Mouse (Mus musculus): ENCODE data around the gene Bcl11a. TPM values are rescaled to one million over a fixed set of nuclear protein-coding genes. Genes with fewer than 3 reads are reported as not detected.
A peak's percentile ranks its signal among the peaks of the same experiment; 100 is the strongest.

Bcl11a gene
- 15.0 TPM in 2 replicates for polyA plus RNA-seq (2015; fragmentation: Nextera tagmentation; extraction: Ambion mirVana)

- under 1% methylated on average over 45 of the region's 51 CpGs for WGBS
These were observed at the start of gene Bcl11a for GRCm38 (mm10) chr11:24077795-24078705. Bcl11a (plus strand) TSS chr11:24078056.

GRCm38 (mm10) chr11:24044025-24044424 lies 33.8 kb upstream of the Bcl11a start:
- no peaks in the 10 kb centered on the region for H3K27me3 ChIP-seq (ENCODE audit: control insufficient read depth, insufficient read depth, low read length)
- ATAC-seq (replicated peaks; ENCODE audit: extremely low read depth, insufficient read depth, low FRiP score): no peak
- WGBS: 31% methylated on average over 6 of the region's 6 CpGs

More at GRCm38 (mm10) chr11:24077795-24078705, at the start of gene Bcl11a:
- H3K4me3 ChIP-seq (ENCODE audit: low read length): peak within 1 kb of the TSS; percentile 83
- no peaks in the 10 kb centered on the region for H3K9me3 ChIP-seq (replicated peaks; ENCODE audit: control insufficient read depth, low read length)
- peaks cover 21% of the 10 kb centered on the region for H3K4me1 ChIP-seq (ENCODE audit: control insufficient read depth, insufficient read depth, low read length)
- no peaks in the 10 kb centered on the region for H3K36me3 ChIP-seq (ENCODE audit: control insufficient read depth, insufficient read depth)
- peaks cover 9% of the 10 kb centered on the region for H3K27me3 ChIP-seq (ENCODE audit: control insufficient read depth, insufficient read depth, low read length)
- peak within 1 kb of the TSS; percentile 92 for H3K4me2 ChIP-seq (ENCODE audit: low read depth, low read length)
- peak; percentile 78 for ATAC-seq (replicated peaks; ENCODE audit: extremely low read depth, insufficient read depth, low FRiP score)
- H3K27ac ChIP-seq (ENCODE audit: low read length): peak within 1 kb of the TSS; percentile 92
- H3K9ac ChIP-seq (ENCODE audit: low read length): peak within 1 kb of the TSS; percentile 89

GRCm38 (mm10) chr11:24049226-24050031 lies 28.4 kb upstream of the Bcl11a start:
- H3K4me3 ChIP-seq (ENCODE audit: low read length): peak overlapping the region; percentile 70
- 4% methylated on average over 28 of the region's 28 CpGs for WGBS
- ATAC-seq (replicated peaks; ENCODE audit: extremely low read depth, insufficient read depth, low FRiP score): peak; percentile 45; the same call in 1 of the 2 replicates
- H3K27me3 ChIP-seq (ENCODE audit: control insufficient read depth, insufficient read depth, low read length): no peaks in the 10 kb centered on the region
- no peak overlapping the region for H3K27ac ChIP-seq (ENCODE audit: low read length)
- H3K9me3 ChIP-seq (replicated peaks; ENCODE audit: control insufficient read depth, low read length): 0 out of 2 replicates have a peak, but pooled peaks cover 2% of the 10 kb centered on the region
- no peaks in the 10 kb centered on the region for H3K36me3 ChIP-seq (ENCODE audit: control insufficient read depth, insufficient read depth)
- peak overlapping the region; percentile 78 for H3K9ac ChIP-seq (ENCODE audit: low read length)
- peaks cover 3% of the 10 kb centered on the region; the same call in 1 of the 2 replicates for H3K4me1 ChIP-seq (ENCODE audit: control insufficient read depth, insufficient read depth, low read length)
- peak overlapping the region; percentile 78 for H3K4me2 ChIP-seq (ENCODE audit: low read depth, low read length)

More at GRCm38 (mm10) chr11:24044025-24044424, 33.8 kb upstream of the Bcl11a start:
- H3K9ac ChIP-seq (ENCODE audit: low read length): no peak overlapping the region
- no peak overlapping the region for H3K4me3 ChIP-seq (ENCODE audit: low read length)
- no peak overlapping the region for H3K4me2 ChIP-seq (ENCODE audit: low read depth, low read length)
- no peaks in the 10 kb centered on the region for H3K36me3 ChIP-seq (ENCODE audit: control insufficient read depth, insufficient read depth)
- H3K4me1 ChIP-seq (ENCODE audit: control insufficient read depth, insufficient read depth, low read length): no peaks in the 10 kb centered on the region
- no peaks in the 10 kb centered on the region for H3K9me3 ChIP-seq (replicated peaks; ENCODE audit: control insufficient read depth, low read length)
- no peak overlapping the region for H3K27ac ChIP-seq (ENCODE audit: low read length)

- no peak overlapping the region for H3K4me2 ChIP-seq (ENCODE audit: low read depth, low read length)
These were observed 27.7 kb upstream of the Bcl11a start for GRCm38 (mm10) chr11:24050032-24050757.

GRCm38 (mm10) chr11:24052882-24053281 lies 25.0 kb upstream of the Bcl11a start:
- no peak overlapping the region for H3K9ac ChIP-seq (ENCODE audit: low read length)
- H3K9me3 ChIP-seq (replicated peaks; ENCODE audit: control insufficient read depth, low read length): 0 out of 2 replicates have a peak, but pooled peaks cover 2% of the 10 kb centered on the region
- H3K36me3 ChIP-seq (ENCODE audit: control insufficient read depth, insufficient read depth): no peaks in the 10 kb centered on the region
- no peak for ATAC-seq (replicated peaks; ENCODE audit: extremely low read depth, insufficient read depth, low FRiP score)
- H3K4me1 ChIP-seq (ENCODE audit: control insufficient read depth, insufficient read depth, low read length): peaks cover 3% of the 10 kb centered on the region; the same call in 1 of the 2 replicates
- H3K4me2 ChIP-seq (ENCODE audit: low read depth, low read length): no peak overlapping the region
- no peak overlapping the region for H3K27ac ChIP-seq (ENCODE audit: low read length)
- WGBS: 67% methylated on average over 6 of the region's 6 CpGs
- H3K27me3 ChIP-seq (ENCODE audit: control insufficient read depth, insufficient read depth, low read length): no peaks in the 10 kb centered on the region
- H3K4me3 ChIP-seq (ENCODE audit: low read length): no peak overlapping the region

More at GRCm38 (mm10) chr11:24050032-24050757, 27.7 kb upstream of the Bcl11a start:
- Histone ChIP-seq H3K36me3 (ENCODE audit: control insufficient read depth, insufficient read depth) (no peaks in the 10 kb centered on the region), H3K4me1 (ENCODE audit: control insufficient read depth, insufficient read depth, low read length) (peaks cover 3% of the 10 kb centered on the region; the same call in 1 of the 2 replicates), H3K27me3 (ENCODE audit: control insufficient read depth, insufficient read depth, low read length) (no peaks in the 10 kb centered on the region), H3K27ac (ENCODE audit: low read length) (no peak overlapping the region), H3K4me3 (ENCODE audit: low read length) (no peak overlapping the region), H3K9ac (ENCODE audit: low read length) (no peak overlapping the region), H3K9me3 (replicated peaks; ENCODE audit: control insufficient read depth, low read length) (0 out of 2 replicates have a peak, but pooled peaks cover 2% of the 10 kb centered on the region)
- no peak for ATAC-seq (replicated peaks; ENCODE audit: extremely low read depth, insufficient read depth, low FRiP score)
- 82% methylated on average over 11 of the region's 11 CpGs for WGBS

- peaks cover 20% of the 10 kb centered on the region for H3K27me3 ChIP-seq (ENCODE audit: control insufficient read depth, insufficient read depth, low read length)
- H3K36me3 ChIP-seq (ENCODE audit: control insufficient read depth, insufficient read depth): no peaks in the 10 kb centered on the region
- no peaks in the 10 kb centered on the region for H3K9me3 ChIP-seq (replicated peaks; ENCODE audit: control insufficient read depth, low read length)
- H3K4me2 ChIP-seq (ENCODE audit: low read depth, low read length): no peak overlapping the region
- H3K4me3 ChIP-seq (ENCODE audit: low read length): no peak overlapping the region
- peaks cover 3% of the 10 kb centered on the region; the same call in 1 of the 2 replicates for H3K4me1 ChIP-seq (ENCODE audit: control insufficient read depth, insufficient read depth, low read length)
- no peak overlapping the region for H3K9ac ChIP-seq (ENCODE audit: low read length)
- 27% methylated on average over 1 of the region's 1 CpGs for WGBS
- no peak overlapping the region for H3K27ac ChIP-seq (ENCODE audit: low read length)
- ATAC-seq (replicated peaks; ENCODE audit: extremely low read depth, insufficient read depth, low FRiP score): no peak
These were observed 18.7 kb upstream of the Bcl11a start for GRCm38 (mm10) chr11:24059137-24059536.

GRCm38 (mm10) chr11:24060428-24060827 lies 17.4 kb upstream of the Bcl11a start:
- Histone ChIP-seq H3K27me3 (ENCODE audit: control insufficient read depth, insufficient read depth, low read length) (peaks cover 20% of the 10 kb centered on the region), H3K9me3 (replicated peaks; ENCODE audit: control insufficient read depth, low read length) (no peaks in the 10 kb centered on the region), H3K4me3 (ENCODE audit: low read length) (peak overlapping the region; percentile 47), H3K4me1 (ENCODE audit: control insufficient read depth, insufficient read depth, low read length) (peaks cover 3% of the 10 kb centered on the region; the same call in 1 of the 2 replicates), H3K27ac (ENCODE audit: low read length) (no peak overlapping the region), H3K4me2 (ENCODE audit: low read depth, low read length) (peak overlapping the region; percentile 68), H3K9ac (ENCODE audit: low read length) (no peak overlapping the region), H3K36me3 (ENCODE audit: control insufficient read depth, insufficient read depth) (no peaks in the 10 kb centered on the region)
- WGBS: 12% methylated on average over 5 of the region's 5 CpGs
- no peak for ATAC-seq (replicated peaks; ENCODE audit: extremely low read depth, insufficient read depth, low FRiP score)

GRCm38 (mm10) chr11:24061819-24062218 lies 16.0 kb upstream of the Bcl11a start:
- H3K27me3 ChIP-seq (ENCODE audit: control insufficient read depth, insufficient read depth, low read length): peaks cover 20% of the 10 kb centered on the region
- H3K9ac ChIP-seq (ENCODE audit: low read length): peak overlapping the region; percentile 18
- 4% methylated on average over 14 of the region's 14 CpGs for WGBS
- H3K4me1 ChIP-seq (ENCODE audit: control insufficient read depth, insufficient read depth, low read length): peaks cover 3% of the 10 kb centered on the region; the same call in 1 of the 2 replicates
- no peaks in the 10 kb centered on the region for H3K9me3 ChIP-seq (replicated peaks; ENCODE audit: control insufficient read depth, low read length)
- H3K4me2 ChIP-seq (ENCODE audit: low read depth, low read length): peak overlapping the region; percentile 72
- H3K36me3 ChIP-seq (ENCODE audit: control insufficient read depth, insufficient read depth): no peaks in the 10 kb centered on the region
- no peak for ATAC-seq (replicated peaks; ENCODE audit: extremely low read depth, insufficient read depth, low FRiP score)
- no peak overlapping the region for H3K27ac ChIP-seq (ENCODE audit: low read length)
- H3K4me3 ChIP-seq (ENCODE audit: low read length): peak overlapping the region; percentile 48
